Mouse (Mus musculus): ENCODE data around the gene Zfp91. TPM values are rescaled to one million over a fixed set of nuclear protein-coding genes. Genes with fewer than 3 reads are reported as not detected.

The Zfp91 gene
- 89.9 TPM for polyA plus RNA-seq (2015; fragmentation: Illumina TruSeq; extraction: RNeasy Lipid Tissue Mini Kit (QIAGEN cat#74804); ENCODE audit: insufficient read depth, low replicate concordance)

DNA sequence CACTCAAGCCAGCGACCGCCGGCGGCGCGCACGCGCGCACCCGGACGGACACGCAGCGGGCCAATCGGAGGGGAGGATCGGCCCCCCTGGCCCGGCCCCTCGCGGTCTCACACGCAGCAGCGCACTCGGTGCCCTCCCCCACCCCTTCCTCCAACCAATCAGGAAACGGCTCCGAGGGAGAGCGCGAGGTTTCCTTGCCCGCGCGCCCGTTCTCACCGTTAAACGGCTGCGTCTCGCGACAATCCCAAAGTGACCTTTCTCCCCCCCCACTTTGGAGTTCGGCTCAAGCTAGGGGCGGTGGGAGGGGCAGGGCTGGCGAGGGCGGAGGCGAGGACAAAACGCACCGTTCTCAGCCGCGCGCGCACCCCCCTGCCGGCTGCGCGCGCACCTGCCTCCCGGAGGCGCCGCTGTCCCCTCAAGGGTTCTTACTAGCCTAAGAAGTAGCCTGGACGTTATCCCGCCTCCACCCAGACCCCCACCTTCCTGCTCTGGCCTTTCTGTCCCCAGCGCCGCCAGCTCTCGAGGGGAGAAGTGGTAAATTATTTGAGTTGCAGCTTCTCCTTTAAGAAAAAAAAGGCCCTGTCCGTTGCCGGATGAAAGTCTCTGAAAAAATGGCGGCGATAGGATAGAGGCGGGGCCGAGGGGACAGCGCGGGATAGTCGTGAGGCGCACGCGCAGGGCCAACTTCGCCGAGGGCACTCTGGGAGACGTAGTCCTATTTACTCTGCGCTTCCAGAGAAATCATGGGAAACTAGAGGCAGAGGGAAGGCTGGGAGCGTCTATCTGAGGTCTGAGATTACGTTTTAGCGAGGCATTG is at the start of gene Zfp91, which contains the start of gene Lpxn:
Gene Zfp91, minus strand, starts transcription at position 616 of the 817 bp plus-strand sequence.
Gene Lpxn, plus strand, starts transcription at position 683 of the 817 bp plus-strand sequence.

DNA sequence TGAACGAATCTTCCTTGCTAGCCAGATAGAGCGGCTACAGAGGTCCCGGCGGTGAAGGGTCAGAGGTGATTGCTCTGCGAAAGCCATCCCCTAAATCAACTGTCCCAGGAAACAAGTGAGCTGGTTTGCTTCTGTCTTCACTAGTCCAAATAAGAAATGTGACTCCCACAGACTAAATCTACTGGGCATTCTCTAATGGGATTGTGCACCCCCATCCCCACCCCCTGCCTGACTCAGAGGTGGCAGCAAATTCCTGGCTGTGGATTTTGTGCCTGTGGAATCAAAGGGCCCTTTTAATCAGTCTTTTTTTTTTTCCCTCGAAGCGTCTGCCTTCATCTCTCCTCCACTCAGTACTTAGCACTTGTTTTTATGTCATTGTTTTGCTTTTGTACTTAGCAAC is 30.6 kb downstream of the Zfp91 start, which contains the start of gene Cntf:
Gene Cntf, minus strand, starts transcription at position 325 of the 400 bp plus-strand sequence.

Other genes with a start within 250 kb of the Zfp91 start
- gene Gm4952, start 196.2 kb downstream of the Zfp91 start, polyA plus RNA-seq (2015; fragmentation: Illumina TruSeq; extraction: RNeasy Lipid Tissue Mini Kit (QIAGEN cat#74804); ENCODE audit: insufficient read depth, low replicate concordance) = not detected
- gene Glyat, start 162.8 kb downstream of the Zfp91 start, polyA plus RNA-seq (2015; fragmentation: Illumina TruSeq; extraction: RNeasy Lipid Tissue Mini Kit (QIAGEN cat#74804); ENCODE audit: insufficient read depth, low replicate concordance) = not detected
- not detected for gene Olfr1442, start 125.7 kb downstream of the Zfp91 start, polyA plus RNA-seq (2015; fragmentation: Illumina TruSeq; extraction: RNeasy Lipid Tissue Mini Kit (QIAGEN cat#74804); ENCODE audit: insufficient read depth, low replicate concordance)
- gene Olfr1443, start 118.0 kb downstream of the Zfp91 start, polyA plus RNA-seq (2015; fragmentation: Illumina TruSeq; extraction: RNeasy Lipid Tissue Mini Kit (QIAGEN cat#74804); ENCODE audit: insufficient read depth, low replicate concordance) = not detected
- not detected for gene Keg1, start 100.3 kb downstream of the Zfp91 start, polyA plus RNA-seq (2015; fragmentation: Illumina TruSeq; extraction: RNeasy Lipid Tissue Mini Kit (QIAGEN cat#74804); ENCODE audit: insufficient read depth, low replicate concordance)
- gene Cntf, start 30.5 kb downstream of the Zfp91 start, polyA plus RNA-seq (2015; fragmentation: Illumina TruSeq; extraction: RNeasy Lipid Tissue Mini Kit (QIAGEN cat#74804); ENCODE audit: insufficient read depth, low replicate concordance) = 3.0 TPM
- 86.4 TPM for gene Lpxn, start 67 bp upstream of the Zfp91 start, polyA plus RNA-seq (2015; fragmentation: Illumina TruSeq; extraction: RNeasy Lipid Tissue Mini Kit (QIAGEN cat#74804); ENCODE audit: insufficient read depth, low replicate concordance)
- gene Gm5244, start 50.6 kb upstream of the Zfp91 start, polyA plus RNA-seq (2015; fragmentation: Illumina TruSeq; extraction: RNeasy Lipid Tissue Mini Kit (QIAGEN cat#74804); ENCODE audit: insufficient read depth, low replicate concordance) = 0.37 TPM
- gene Olfr1444, start 61.2 kb upstream of the Zfp91 start, polyA plus RNA-seq (2015; fragmentation: Illumina TruSeq; extraction: RNeasy Lipid Tissue Mini Kit (QIAGEN cat#74804); ENCODE audit: insufficient read depth, low replicate concordance) = 0.65 TPM
- not detected for gene Olfr1445, start 87.7 kb upstream of the Zfp91 start, polyA plus RNA-seq (2015; fragmentation: Illumina TruSeq; extraction: RNeasy Lipid Tissue Mini Kit (QIAGEN cat#74804); ENCODE audit: insufficient read depth, low replicate concordance)
- gene Olfr1446, start 97.4 kb upstream of the Zfp91 start, polyA plus RNA-seq (2015; fragmentation: Illumina TruSeq; extraction: RNeasy Lipid Tissue Mini Kit (QIAGEN cat#74804); ENCODE audit: insufficient read depth, low replicate concordance) = not detected
- gene Olfr1447, start 107.6 kb upstream of the Zfp91 start, polyA plus RNA-seq (2015; fragmentation: Illumina TruSeq; extraction: RNeasy Lipid Tissue Mini Kit (QIAGEN cat#74804); ENCODE audit: insufficient read depth, low replicate concordance) = not detected
- not detected for gene Olfr1448, start 128.3 kb upstream of the Zfp91 start, polyA plus RNA-seq (2015; fragmentation: Illumina TruSeq; extraction: RNeasy Lipid Tissue Mini Kit (QIAGEN cat#74804); ENCODE audit: insufficient read depth, low replicate concordance)
- gene Olfr1449, start 134.7 kb upstream of the Zfp91 start, polyA plus RNA-seq (2015; fragmentation: Illumina TruSeq; extraction: RNeasy Lipid Tissue Mini Kit (QIAGEN cat#74804); ENCODE audit: insufficient read depth, low replicate concordance) = not detected
- gene Olfr1450, start 154.1 kb upstream of the Zfp91 start, polyA plus RNA-seq (2015; fragmentation: Illumina TruSeq; extraction: RNeasy Lipid Tissue Mini Kit (QIAGEN cat#74804); ENCODE audit: insufficient read depth, low replicate concordance) = not detected
- not detected for gene Olfr1451, start 198.9 kb upstream of the Zfp91 start, polyA plus RNA-seq (2015; fragmentation: Illumina TruSeq; extraction: RNeasy Lipid Tissue Mini Kit (QIAGEN cat#74804); ENCODE audit: insufficient read depth, low replicate concordance)
- not detected for gene Olfr1453, start 232.2 kb upstream of the Zfp91 start, polyA plus RNA-seq (2015; fragmentation: Illumina TruSeq; extraction: RNeasy Lipid Tissue Mini Kit (QIAGEN cat#74804); ENCODE audit: insufficient read depth, low replicate concordance)

All from spleen, adult 10 weeks (tissue).